In genomic region chr7:118115877-118116568, GRCm38 (mm10) we compare ENCODE assay signal across 8 mouse cellular contexts. TPM values are rescaled to one million over a fixed set of nuclear protein-coding genes. Genes with fewer than 3 reads are reported as not detected.
DNase-seq lines count a peak whose midpoint lies in the region; ATAC-seq lines count a peak whose summit lies in the region.

Gene Rps15a (minus strand): TSS chr7:118116188.

- 1% methylated on average over 40 of the region's 40 CpGs for WGBS in intestine, embryonic 14.5 days

- peaks cover 21% of the 10 kb centered on the region; the same call in 1 of the 2 replicates for H3K4me1 ChIP-seq in intestine, embryonic 14.5 days (replicated peaks; ENCODE audit: control insufficient read depth, insufficient read depth, low read length)

- H3K27me3 ChIP-seq in intestine, embryonic 14.5 days (replicated peaks; ENCODE audit: control insufficient read depth, insufficient read depth, low read length), result no peaks in the 10 kb centered on the region

- peak within 1 kb of the TSS; percentile 100 for H3K9ac ChIP-seq in intestine, embryonic 14.5 days (ENCODE audit: low read length)

- intact Hi-C loops in left cerebral cortex, postnatal 14 days (cut with DNase I), result no loop called here

- H3K4me3 ChIP-seq in intestine, embryonic 14.5 days (ENCODE audit: low read depth, low read length), result peak within 1 kb of the TSS; percentile 93

- H3K9me3 ChIP-seq in intestine, embryonic 14.5 days (ENCODE audit: control insufficient read depth, low read length), result no peaks in the 10 kb centered on the region

- H3K27ac ChIP-seq in intestine, embryonic 14.5 days (ENCODE audit: low read depth), result peak within 1 kb of the TSS; percentile 89

- H3K36me3 ChIP-seq in intestine, embryonic 14.5 days (ENCODE audit: control insufficient read depth, insufficient read depth, low read length), result peaks cover 73% of the 10 kb centered on the region

- H3K4me2 ChIP-seq in intestine, embryonic 14.5 days (ENCODE audit: low read length), result peak within 1 kb of the TSS; percentile 94

- peak; percentile 93 to 94 for DNase-seq in adrenal gland, adult 18-20 months (ENCODE audit: low spot score in 2 of 2)
- peak; percentile 98 for DNase-seq in embryo, embryonic 11 days
- peak; percentile 91 for DNase-seq in gastrocnemius, postnatal 25 days
- peak; percentile 97 for DNase-seq in intestine, embryonic 14.5 days (ENCODE audit: low spot score)
- peak; percentile 93 to 96 for DNase-seq in left cerebral cortex, postnatal 14 days (ENCODE audit: low spot score in 2 of 2)
- peak; percentile 97 for DNase-seq in mesoderm, embryonic 11.5 days (ENCODE audit: low read depth, low spot score)
- DNase-seq in right cerebral cortex, postnatal 36 days (ENCODE audit: low spot score in 2 of 2), result peak; percentile 89 to 90
- DNase-seq in yolk sac, embryonic 10.5 days (ENCODE audit: low spot score), result peak; percentile 93

- peak; percentile 81 for ATAC-seq in intestine, embryonic 14.5 days (replicated peaks; ENCODE audit: low FRiP score, low TSS enrichment, low read depth)

RNA-seq across cellular contexts. Expression of gene Rps15a, which starts in this region (rescaled TPM):
- 100 to 1,000 TPM; 759 to 809 TPM for total RNA-seq in adrenal gland, adult 18-20 months (2021)
- 100 to 1,000 TPM; 401 to 432 TPM for total RNA-seq in gastrocnemius, postnatal 25 days (2021)
- polyA plus RNA-seq in intestine, embryonic 14.5 days (2014; fragmentation: Nextera tagmentation; extraction: Ambion mirVana), result 894 and 1,000 TPM in 2 replicates
- 100 to 1,000 TPM; 354 to 364 TPM for total RNA-seq in left cerebral cortex, postnatal 14 days (2021)

Comparison
In these comparisons a context has a peak if more than half of its experiments do, and no peak if none do; other contexts are left out.
1. Peak in every context shown above with its lines: DNase-seq, ATAC-seq, H3K4me3 ChIP-seq and H3K27ac ChIP-seq.